Mouse (Mus musculus): ENCODE measurements around the gene Phykpl. TPM values are rescaled to one million over a fixed set of nuclear protein-coding genes. Genes with fewer than 3 reads are reported as not detected.

The Phykpl gene
- polyA plus RNA-seq, 1 experiment from 2014 or later, result 12.5 TPM

DNA sequence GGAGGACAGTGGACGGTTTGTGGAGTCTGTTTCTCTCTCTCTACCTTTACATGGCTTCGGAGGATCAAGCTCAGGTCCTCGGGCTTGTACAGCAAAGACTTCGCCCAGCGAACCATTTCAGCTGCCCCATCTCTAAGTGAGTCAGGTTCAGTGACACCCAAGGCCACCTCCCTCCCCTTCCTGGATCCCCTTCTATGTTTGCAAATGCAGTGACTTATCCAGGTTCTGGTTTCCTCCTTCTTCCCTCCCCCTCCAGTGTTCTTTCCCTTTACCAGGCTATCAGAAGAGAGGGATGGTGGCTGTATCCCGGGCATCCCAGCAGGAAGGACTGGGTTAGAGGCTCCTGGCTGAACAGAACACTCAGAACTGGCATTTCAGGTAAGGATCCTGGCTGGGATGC is 69.2 kb downstream of the Phykpl start:
- 80% methylated on average over 6 of the region's 6 CpGs for WGBS
- H3K27ac ChIP-seq (replicated peaks; ENCODE audit: low read depth, low read length), result no peak overlapping the region

More for the DNA sequence above, 69.2 kb downstream of the Phykpl start:
- Histone ChIP-seq H3K4me1 (ENCODE audit: control insufficient read depth, insufficient read depth, low read length) (peaks cover 14% of the 10 kb centered on the region), H3K27me3 (ENCODE audit: control insufficient read depth, insufficient read depth, low read length) (peaks cover 13% of the 10 kb centered on the region; the same call in 1 of the 2 replicates), H3K36me3 (ENCODE audit: control insufficient read depth, insufficient read depth, low read length) (no peaks in the 10 kb centered on the region), H3K4me2 (ENCODE audit: low read length) (no peak overlapping the region), H3K9ac (replicated peaks; ENCODE audit: low read length) (no peak overlapping the region), H3K9me3 (ENCODE audit: control insufficient read depth, low read length) (no peaks in the 10 kb centered on the region), H3K4me3 (replicated peaks; ENCODE audit: low read depth, low read length) (no peak overlapping the region)
- no peak for ATAC-seq (ENCODE audit: low FRiP score, low TSS enrichment)
- DNase-seq, result no peak

Other genes with a start within 250 kb of the Phykpl start
- gene Hnrnpab, start 22.1 kb downstream of the Phykpl start, polyA plus RNA-seq (2014; fragmentation: Nextera tagmentation; extraction: Ambion mirVana), result 489 and 530 TPM in 2 replicates
- 107 and 115 TPM in 2 replicates for gene Nhp2, start 35.0 kb downstream of the Phykpl start, polyA plus RNA-seq (2014; fragmentation: Nextera tagmentation; extraction: Ambion mirVana)
- gene Rmnd5b, start 51.1 kb downstream of the Phykpl start, polyA plus RNA-seq (2014; fragmentation: Nextera tagmentation; extraction: Ambion mirVana), result 79.2 and 87.7 TPM in 2 replicates
- gene N4bp3, start 66.1 kb downstream of the Phykpl start, polyA plus RNA-seq (2014; fragmentation: Nextera tagmentation; extraction: Ambion mirVana), result 11.6 and 15.2 TPM in 2 replicates
- 0.85 and 1.00 TPM in 2 replicates for gene D930048N14Rik, start 66.2 kb downstream of the Phykpl start, polyA plus RNA-seq (2014; fragmentation: Nextera tagmentation; extraction: Ambion mirVana)
- gene 0610009B22Rik, start 104.1 kb downstream of the Phykpl start, polyA plus RNA-seq (2014; fragmentation: Nextera tagmentation; extraction: Ambion mirVana), result 110 and 116 TPM in 2 replicates
- 15.0 and 16.9 TPM in 2 replicates for gene Sec24a, start 178.9 kb downstream of the Phykpl start, polyA plus RNA-seq (2014; fragmentation: Nextera tagmentation; extraction: Ambion mirVana)
- gene Sar1b, start 178.9 kb downstream of the Phykpl start, polyA plus RNA-seq (2014; fragmentation: Nextera tagmentation; extraction: Ambion mirVana), result 188 and 211 TPM in 2 replicates

Measured in midbrain, embryonic 14.5 days (tissue).